Mouse (Mus musculus) cerebellum, adult 2 months (tissue): ENCODE data around the gene Prr5. TPM values are rescaled to one million over a fixed set of nuclear protein-coding genes. Genes with fewer than 3 reads are reported as not detected.

Source experiments
- DNase-seq, 2 experiments: peaks; one replicate each; pipeline ENCODE4 v3.0.0; 2021
- H3K27ac ChIP-seq: fragments of 200-500 bp; 2 replicates; pipeline ENCODE4 v1.5.1; 2012; ENCODE audit warnings: low read length, control low read depth, inconsistent platforms; ENCODE audit not compliant: insufficient read depth
- H3K27me3 ChIP-seq: fragments of 200-500 bp; 2 replicates; pipeline ENCODE4 v1.6.1; 2012; ENCODE audit warnings: inconsistent platforms, mild to moderate bottlenecking, low read length, moderate library complexity; ENCODE audit not compliant: control insufficient read depth, insufficient read depth
- H3K4me1 ChIP-seq: fragments of 200-500 bp; 2 replicates; pipeline ENCODE4 v1.6.1; 2011; ENCODE audit warnings: low read length; ENCODE audit not compliant: control insufficient read depth, insufficient read depth
- H3K4me3 ChIP-seq: fragments of 200-500 bp; replicated peaks from 2 replicates; pipeline ENCODE3; 2011; ENCODE audit warnings: mild to moderate bottlenecking, low read depth, low read length, control low read depth; ENCODE audit not compliant: insufficient read depth
- CTCF ChIP-seq: fragments of 200-500 bp; IDR thresholded peaks from 2 replicates; pipeline ENCODE4 v1.5.1; 2011; ENCODE audit warnings: low read depth, mild to moderate bottlenecking, control low read depth, low read length, moderate library complexity, borderline replicate concordance; ENCODE audit not compliant: insufficient read depth
- POLR2A ChIP-seq: fragments of 200-500 bp; IDR thresholded peaks from 2 replicates; pipeline ENCODE4 v1.6.1; 2011; ENCODE audit warnings: low read length, control low read depth, borderline replicate concordance; ENCODE audit not compliant: insufficient read depth
- WGBS: fragments of 180-500 bp; shearing (Covaris S2); methylation state at CpG from one replicate; pipeline ENCODE4 v1.1.7; 2018; 5-methylcytosine and 5-hydroxymethylcytosine counted together
- polyA plus RNA-seq: library from polyadenylated mRNA; depleted of rRNA; stranded (reverse); fragments of >200 nt; gene quantifications from 2 replicates; pipeline ENCODE4 v1.2.3, GENCODE M21; 2012

Gene Prr5
- polyA plus RNA-seq, 1 experiment, result 13.5 TPM

- WGBS, result 79% methylated on average over 5 of the region's 5 CpGs
- Histone ChIP-seq H3K27ac (no peak overlapping the region), H3K4me1 (no peaks in the 10 kb centered on the region), H3K4me3 (no peak overlapping the region), H3K27me3 (peaks cover 3% of the 10 kb centered on the region; the same call in 1 of the 2 replicates)
- no peak for TF ChIP-seq CTCF
- TF ChIP-seq POLR2A, result no peak
- DNase-seq, result no peak
Measured at GRCm38 (mm10) chr15:84682821-84683220, 13.4 kb downstream of the Prr5 start.

- no peak for TF ChIP-seq CTCF
- TF ChIP-seq POLR2A, result no peak
- no peak overlapping the region for H3K4me3 ChIP-seq
- H3K27ac ChIP-seq, result no peak overlapping the region
- DNase-seq, result no peak
- H3K4me1 ChIP-seq, result no peaks in the 10 kb centered on the region
- WGBS, result 91% methylated on average over 5 of the region's 5 CpGs
- H3K27me3 ChIP-seq, result peaks cover 3% of the 10 kb centered on the region; the same call in 1 of the 2 replicates
Measured at GRCm38 (mm10) chr15:84684520-84684919, 15.1 kb downstream of the Prr5 start.

GRCm38 (mm10) chr15:84685417-84685816 is 16.0 kb downstream of the Prr5 start:
- 61% methylated on average over 3 of the region's 3 CpGs for WGBS
- no peak overlapping the region for H3K27ac ChIP-seq
- TF ChIP-seq POLR2A (no peak), CTCF (no peak)
- H3K4me3 ChIP-seq, result no peak overlapping the region
- peaks cover 3% of the 10 kb centered on the region; the same call in 1 of the 2 replicates for H3K27me3 ChIP-seq
- no peaks in the 10 kb centered on the region for H3K4me1 ChIP-seq
- no peak for DNase-seq

- no peak for TF ChIP-seq CTCF
- TF ChIP-seq POLR2A, result no peak
- DNase-seq, result no peak
- Histone ChIP-seq H3K27me3 (no peaks in the 10 kb centered on the region), H3K27ac (no peak overlapping the region), H3K4me3 (no peak overlapping the region), H3K4me1 (no peaks in the 10 kb centered on the region)
- 86% methylated on average over 14 of the region's 14 CpGs for WGBS
Measured at GRCm38 (mm10) chr15:84687904-84688303, 18.5 kb downstream of the Prr5 start.

- whole genome bisulfite sequencing, result 52% methylated on average over 6 of the region's 6 CpGs
- no peak for DNase-seq
- Histone ChIP-seq H3K4me1 (no peaks in the 10 kb centered on the region), H3K4me3 (no peak overlapping the region), H3K27me3 (no peaks in the 10 kb centered on the region), H3K27ac (no peak overlapping the region)
- no peak for TF ChIP-seq POLR2A
- no peak for TF ChIP-seq CTCF
Measured at GRCm38 (mm10) chr15:84689356-84689755, 19.9 kb downstream of the Prr5 start.

GRCm38 (mm10) chr15:84691513-84691912 is 22.1 kb downstream of the Prr5 start:
- Histone ChIP-seq H3K4me1 (no peaks in the 10 kb centered on the region), H3K4me3 (no peak overlapping the region), H3K27me3 (no peaks in the 10 kb centered on the region), H3K27ac (no peak overlapping the region)
- 93% methylated on average over 6 of the region's 6 CpGs for WGBS
- no peak for TF ChIP-seq CTCF
- no peak for TF ChIP-seq POLR2A
- DNase-seq, result no peak

- H3K4me3 ChIP-seq, result no peak overlapping the region
- WGBS, result 95% methylated on average over 7 of the region's 7 CpGs
- H3K27ac ChIP-seq, result no peak overlapping the region
- no peak for DNase-seq
- no peaks in the 10 kb centered on the region for H3K4me1 ChIP-seq
- TF ChIP-seq CTCF, result no peak
- TF ChIP-seq POLR2A, result no peak
- no peaks in the 10 kb centered on the region for H3K27me3 ChIP-seq
Measured at GRCm38 (mm10) chr15:84692645-84693044, 23.2 kb downstream of the Prr5 start.

GRCm38 (mm10) chr15:84696021-84696420 is 26.6 kb downstream of the Prr5 start:
- TF ChIP-seq CTCF (no peak), POLR2A (no peak)
- Histone ChIP-seq H3K27me3 (no peaks in the 10 kb centered on the region), H3K4me1 (no peaks in the 10 kb centered on the region), H3K4me3 (no peak overlapping the region), H3K27ac (no peak overlapping the region)
- no peak for DNase-seq
- WGBS, result 75% methylated on average over 4 of the region's 4 CpGs
